Mouse (Mus musculus) cortical plate, adult 2 months (tissue): Measurements from ENCODE around the gene Stox2. TPM values are rescaled to one million over a fixed set of nuclear protein-coding genes. Genes with fewer than 3 reads are reported as not detected.

Source experiments
- H3K27ac ChIP-seq: fragments of 200-500 bp; 2 replicates; pipeline ENCODE4 v1.5.1; 2012; ENCODE audit warnings: low read length, control low read depth, inconsistent platforms; ENCODE audit not compliant: insufficient read depth
- H3K4me1 ChIP-seq: fragments of 200-500 bp; 2 replicates; pipeline ENCODE4 v1.6.1; 2011; ENCODE audit warnings: low read length; ENCODE audit not compliant: control insufficient read depth, insufficient read depth
- H3K4me3 ChIP-seq: fragments of 200-500 bp; 2 replicates; pipeline ENCODE4 v1.5.1; 2011; ENCODE audit warnings: mild to moderate bottlenecking, low read length, control low read depth; ENCODE audit not compliant: insufficient read depth
- CTCF ChIP-seq: fragments of 200-500 bp; IDR thresholded peaks from 2 replicates; pipeline ENCODE4 v1.5.1; 2011; ENCODE audit warnings: mild to moderate bottlenecking, control low read depth, low read length; ENCODE audit not compliant: insufficient read depth; ENCODE audit errors: extremely low read depth
- POLR2A ChIP-seq: fragments of 200-500 bp; IDR thresholded peaks from 2 replicates; pipeline ENCODE4 v1.6.1; 2011; ENCODE audit warnings: mild to moderate bottlenecking, low read length, control low read depth; ENCODE audit not compliant: insufficient read depth; ENCODE audit errors: extremely low read depth
- polyA plus RNA-seq: library from polyadenylated mRNA; depleted of rRNA; stranded (reverse); fragments of >200 nt; gene quantifications from 2 replicates; pipeline ENCODE4 v1.2.3, GENCODE M21; 2012

Stox2 gene
- polyA plus RNA-seq, 1 experiment, result 21.5 TPM

DNA sequence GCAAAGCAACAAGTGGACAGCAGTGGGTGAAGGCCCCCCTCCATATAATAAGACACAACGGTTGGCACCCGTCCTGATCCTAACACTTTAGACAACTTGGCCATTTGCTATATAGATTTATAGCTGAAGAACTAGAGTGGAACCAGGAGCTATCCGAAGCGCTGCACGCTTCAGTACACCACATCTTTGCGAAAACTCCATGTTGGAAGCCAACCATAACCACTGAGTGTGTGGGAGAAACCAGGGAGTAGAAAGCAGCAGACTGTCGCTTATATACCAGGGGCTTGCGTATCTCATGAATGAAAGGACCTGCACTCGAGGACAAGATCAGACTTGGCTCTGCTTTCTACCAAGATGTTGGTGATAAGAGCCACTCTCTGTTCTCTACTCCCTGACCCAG lies 234.0 kb downstream of the Stox2 start:
- Histone ChIP-seq H3K27ac (no peak overlapping the region), H3K4me3 (no peak overlapping the region), H3K4me1 (peaks cover 5% of the 10 kb centered on the region)
- TF ChIP-seq POLR2A, result no peak
- no peak for TF ChIP-seq CTCF

DNA sequence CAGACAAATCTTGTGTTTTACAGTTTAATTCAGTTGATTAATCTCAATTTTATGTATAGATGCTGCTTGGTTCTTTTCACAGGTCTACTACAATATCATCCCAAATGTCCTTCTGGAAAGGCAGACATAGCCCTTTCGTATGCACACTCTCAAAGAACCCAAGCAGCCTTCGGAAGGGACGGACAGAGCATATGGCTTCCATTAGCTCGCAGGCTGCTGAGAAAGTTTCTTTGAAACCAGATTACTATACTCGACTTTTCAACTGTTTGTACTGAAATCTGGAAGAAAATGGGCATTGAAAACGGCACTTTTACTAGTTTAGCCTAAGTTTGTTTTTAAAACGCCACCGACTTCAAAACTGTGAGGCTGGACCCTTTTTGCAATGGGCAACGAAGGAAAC lies 234.9 kb downstream of the Stox2 start:
- no peak overlapping the region for H3K27ac ChIP-seq
- TF ChIP-seq CTCF, result no peak
- H3K4me1 ChIP-seq, result peaks cover 5% of the 10 kb centered on the region
- H3K4me3 ChIP-seq, result no peak overlapping the region

DNA sequence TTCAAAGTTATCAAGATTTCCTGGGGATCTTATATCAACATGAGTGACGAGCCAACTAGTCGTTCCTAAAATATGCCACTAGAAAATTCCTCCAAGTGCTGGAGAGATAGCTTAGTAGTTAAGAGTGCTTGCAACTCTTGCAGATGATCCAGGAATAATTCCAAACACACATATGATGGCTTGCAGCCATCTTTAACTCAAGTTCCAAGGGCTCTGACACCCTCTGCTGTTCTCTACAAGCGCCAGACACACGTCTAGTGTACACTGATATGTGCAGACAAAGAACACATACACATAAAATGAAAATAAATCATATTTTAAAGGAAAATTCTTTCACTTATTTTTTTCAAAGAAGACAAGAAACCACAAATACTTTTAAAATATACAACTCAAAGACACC lies 237.9 kb downstream of the Stox2 start:
- Histone ChIP-seq H3K4me3 (no peak overlapping the region), H3K4me1 (peaks cover 7% of the 10 kb centered on the region), H3K27ac (no peak overlapping the region)
- no peak for TF ChIP-seq CTCF
- no peak for TF ChIP-seq POLR2A

DNA sequence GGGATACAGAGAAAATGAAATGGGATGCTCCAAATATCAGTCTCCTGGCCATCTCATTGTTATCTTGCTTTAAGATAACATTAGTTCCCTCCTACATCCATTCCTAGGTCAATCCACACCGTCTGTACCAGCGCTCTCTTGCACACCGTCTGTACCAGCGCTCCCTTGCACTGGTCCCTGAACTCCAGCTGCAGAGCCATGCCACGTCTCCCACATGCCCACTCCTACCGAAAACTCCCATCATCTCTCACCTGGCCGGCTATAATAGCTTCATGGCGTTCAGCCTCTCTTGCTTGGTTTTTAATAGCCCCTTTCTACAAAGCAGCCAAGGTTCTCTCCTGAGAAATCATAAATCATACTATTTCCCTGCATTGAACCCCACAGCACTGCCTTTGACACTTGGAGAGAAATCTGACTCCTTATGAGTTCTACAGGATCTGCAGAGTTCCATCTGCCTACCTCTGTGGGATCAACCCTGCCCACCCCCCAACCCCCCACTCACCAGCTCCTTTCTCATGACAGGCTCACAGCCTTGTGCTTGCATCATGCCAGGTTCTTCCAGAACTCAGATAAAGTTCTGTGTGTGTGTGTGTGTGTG lies 239.4 kb downstream of the Stox2 start:
- TF ChIP-seq CTCF (no peak), POLR2A (no peak)
- Histone ChIP-seq H3K4me1 (peaks cover 2% of the 10 kb centered on the region; the same call in 1 of the 2 replicates), H3K4me3 (no peak overlapping the region), H3K27ac (no peak overlapping the region)

DNA sequence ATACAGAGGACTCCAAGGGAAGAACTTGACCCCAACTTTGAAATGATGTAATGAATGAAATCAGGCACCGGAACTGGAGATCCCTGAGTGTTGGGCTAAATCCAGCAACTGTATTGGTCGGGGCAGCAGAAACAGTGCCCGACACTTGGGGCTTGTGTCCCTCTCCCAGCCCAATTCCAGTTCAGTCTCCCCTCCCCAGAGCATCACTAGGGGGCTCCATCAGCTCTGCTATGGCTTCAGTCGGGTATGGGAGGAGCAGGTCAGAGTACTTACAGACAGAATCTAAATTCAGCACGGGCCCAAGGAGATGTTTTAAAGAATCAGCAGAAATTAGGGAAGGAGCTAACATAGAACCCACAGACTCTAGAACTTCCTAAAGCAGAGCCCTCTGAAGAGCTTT lies 240.7 kb downstream of the Stox2 start:
- TF ChIP-seq CTCF, result 0 out of 2 replicates have a peak, but pooled peaks have one; percentile 17
- no peak for TF ChIP-seq POLR2A
- no peak overlapping the region for H3K27ac ChIP-seq
- H3K4me3 ChIP-seq, result no peak overlapping the region

DNA sequence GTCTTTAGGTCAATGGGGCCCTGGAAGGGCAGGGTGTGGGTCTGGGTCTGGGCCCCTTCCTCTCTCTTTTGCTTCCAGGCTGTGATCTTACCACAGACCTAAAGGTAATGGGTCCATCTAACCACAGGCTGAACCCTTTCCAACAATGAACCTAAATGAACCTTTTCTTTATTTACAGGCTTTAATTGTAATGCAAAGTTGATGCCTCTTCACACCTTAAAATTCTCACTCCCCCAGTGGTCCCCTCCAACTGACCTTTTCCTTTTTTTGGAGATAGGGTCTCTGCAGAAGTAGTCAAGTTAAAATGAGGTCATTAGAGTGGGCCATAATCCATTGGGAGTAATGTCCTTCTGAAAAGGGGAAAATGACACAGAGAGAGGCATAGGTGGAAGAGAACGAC lies 249.8 kb downstream of the Stox2 start:
- H3K27ac ChIP-seq, result no peak overlapping the region
- TF ChIP-seq POLR2A (no peak), CTCF (no peak)
- H3K4me1 ChIP-seq, result no peaks in the 10 kb centered on the region
- H3K4me3 ChIP-seq, result no peak overlapping the region

More for the DNA sequence above, 240.7 kb downstream of the Stox2 start:
- peaks cover 2% of the 10 kb centered on the region; the same call in 1 of the 2 replicates for H3K4me1 ChIP-seq

DNA sequence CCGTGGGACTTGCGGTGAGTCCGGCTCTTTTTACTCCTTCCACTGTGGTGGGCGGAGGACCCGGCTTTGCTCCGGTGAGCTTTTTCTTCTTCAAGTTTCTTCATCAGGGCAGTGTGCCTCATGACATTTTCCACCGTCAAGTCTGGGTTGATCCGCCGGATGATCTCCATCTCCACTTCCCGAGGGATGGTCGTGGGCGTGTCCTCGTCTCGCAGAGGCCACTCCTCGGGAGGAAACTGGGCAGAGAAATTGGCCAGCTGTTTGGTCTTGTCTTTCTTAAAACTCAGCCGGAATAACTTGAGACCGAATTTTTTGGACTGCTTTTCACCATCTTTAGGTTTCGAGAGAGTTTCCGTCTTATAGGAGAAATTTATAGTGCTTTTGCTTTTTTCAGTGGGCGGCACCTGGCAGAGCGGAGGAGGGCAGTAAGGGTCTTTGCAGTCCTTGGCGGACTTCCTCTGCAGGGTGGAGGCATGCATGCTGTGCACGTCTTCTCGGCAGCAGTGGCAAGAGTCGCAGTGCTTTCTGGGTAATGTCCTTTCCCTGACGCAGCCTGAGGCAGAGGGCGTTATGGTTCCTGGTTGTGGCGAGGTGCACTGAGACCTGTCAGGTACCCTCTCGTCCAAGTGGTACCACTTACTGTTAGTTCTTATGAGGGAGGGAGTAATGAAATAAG lies 252.7 kb downstream of the Stox2 start:
- H3K27ac ChIP-seq, result no peak overlapping the region
- H3K4me1 ChIP-seq, result no peaks in the 10 kb centered on the region
- TF ChIP-seq CTCF (no peak), POLR2A (no peak)
- no peak overlapping the region for H3K4me3 ChIP-seq

DNA sequence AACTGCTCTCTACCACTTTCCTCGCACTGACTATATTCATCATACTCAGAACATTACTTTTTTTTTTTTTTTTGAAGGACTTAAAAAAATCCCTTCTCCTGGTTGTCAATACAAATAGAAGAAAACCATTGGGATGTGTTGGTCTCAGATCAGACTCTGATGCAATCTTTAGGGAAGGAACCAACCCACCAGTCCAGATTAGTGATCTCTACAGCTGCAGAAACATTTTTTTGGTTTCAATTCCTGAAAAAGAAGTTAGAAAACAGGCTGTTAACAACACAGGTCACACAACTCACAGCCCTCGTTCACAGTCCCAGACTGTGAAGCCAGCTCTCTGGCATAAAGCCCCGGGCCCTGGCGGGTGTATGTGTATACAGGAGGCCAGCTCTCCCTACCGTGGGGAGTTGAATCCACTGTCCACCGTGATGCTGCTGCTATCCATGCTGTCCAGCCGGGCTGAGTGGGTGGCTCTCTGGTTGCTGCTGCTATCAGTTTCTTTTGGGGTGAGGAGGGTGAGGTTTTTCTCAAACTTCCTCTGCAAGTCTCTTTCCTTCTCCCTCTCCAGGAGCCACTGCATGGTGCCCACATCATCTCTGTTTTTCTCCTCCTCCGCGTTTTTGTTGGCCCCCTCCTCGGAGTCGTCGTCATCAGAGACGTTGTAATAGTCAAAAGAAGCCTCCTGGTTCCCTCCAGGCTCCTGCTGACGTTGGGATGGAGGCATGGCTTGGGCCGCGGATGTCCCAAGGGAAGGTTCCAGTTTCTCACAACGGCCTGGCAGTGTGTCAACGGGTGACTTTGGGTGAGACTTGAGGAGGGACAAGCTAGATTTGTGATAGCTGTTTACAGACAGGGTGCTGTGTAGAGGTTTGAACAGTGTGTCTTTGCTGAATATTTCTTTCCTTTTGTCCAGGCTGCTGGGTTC lies 254.5 kb downstream of the Stox2 start:
- TF ChIP-seq CTCF (no peak), POLR2A (no peak)
- H3K27ac ChIP-seq, result no peak overlapping the region
- no peak overlapping the region for H3K4me3 ChIP-seq
- H3K4me1 ChIP-seq, result no peaks in the 10 kb centered on the region

DNA sequence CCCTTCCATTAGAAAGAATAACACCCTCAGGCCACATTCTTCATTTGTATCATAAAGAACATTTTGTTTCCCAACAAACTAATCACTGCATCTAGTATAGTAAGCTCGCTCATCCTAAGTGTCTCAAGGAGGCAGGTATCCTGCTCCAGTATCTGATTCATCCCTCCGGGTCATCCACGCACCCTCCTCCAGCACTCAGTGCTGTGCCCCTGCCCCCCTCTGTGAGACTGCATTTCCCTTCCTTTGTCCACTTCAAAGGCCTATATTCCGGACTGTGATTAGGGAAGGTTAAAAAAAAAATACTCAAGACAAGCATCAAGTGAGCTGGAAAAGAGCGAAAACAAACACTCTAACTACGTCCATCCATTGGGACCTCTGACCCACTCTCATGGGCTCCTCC lies 260.8 kb downstream of the Stox2 start:
- TF ChIP-seq POLR2A, result no peak
- no peak for TF ChIP-seq CTCF
- no peak overlapping the region for H3K27ac ChIP-seq
- H3K4me1 ChIP-seq, result peaks cover 4% of the 10 kb centered on the region; the same call in 1 of the 2 replicates
- H3K4me3 ChIP-seq, result no peak overlapping the region
